Mouse (Mus musculus) cerebellum, adult 9-10 months (tissue): ENCODE data around the gene Rufy4.

ENCODE experiments used
- DNase-seq: peaks from one replicate; pipeline ENCODE4 v3.0.0; 2022

The Rufy4 gene

GRCm38 (mm10) chr1:74124991-74125552 lies at the start of gene Rufy4:
TSS of gene Rufy4 (plus strand) at chr1:74125541.
- peak; percentile 40 for DNase-seq

GRCm38 (mm10) chr1:74076230-74076629 lies 49.1 kb upstream of the Rufy4 start:
- DNase-seq = no peak

- peak; percentile 43 for DNase-seq
Observed at GRCm38 (mm10) chr1:74077353-74077752, 48.0 kb upstream of the Rufy4 start.

- no peak for DNase-seq
Observed at GRCm38 (mm10) chr1:74081573-74081989, 43.8 kb upstream of the Rufy4 start.

GRCm38 (mm10) chr1:74082841-74083463 lies 42.4 kb upstream of the Rufy4 start:
- DNase-seq = no peak

GRCm38 (mm10) chr1:74084065-74084705 lies 41.2 kb upstream of the Rufy4 start:
- no peak for DNase-seq

GRCm38 (mm10) chr1:74084752-74085151 lies 40.6 kb upstream of the Rufy4 start:
- DNase-seq = no peak

- DNase-seq = no peak
Observed at GRCm38 (mm10) chr1:74085566-74085965, 39.8 kb upstream of the Rufy4 start.

- no peak for DNase-seq
Observed at GRCm38 (mm10) chr1:74088569-74088968, 36.8 kb upstream of the Rufy4 start.

GRCm38 (mm10) chr1:74090329-74090728 lies 35.0 kb upstream of the Rufy4 start:
- no peak for DNase-seq

- DNase-seq = no peak
Observed at GRCm38 (mm10) chr1:74091138-74091537, 34.2 kb upstream of the Rufy4 start.

GRCm38 (mm10) chr1:74091611-74092224 lies 33.6 kb upstream of the Rufy4 start:
- no peak for DNase-seq

GRCm38 (mm10) chr1:74092242-74092641 lies 33.1 kb upstream of the Rufy4 start:
- no peak for DNase-seq

- DNase-seq = no peak
Observed at GRCm38 (mm10) chr1:74093447-74093846, 31.9 kb upstream of the Rufy4 start.

GRCm38 (mm10) chr1:74094497-74095270 lies 30.7 kb upstream of the Rufy4 start:
- no peak for DNase-seq

- DNase-seq = no peak
Observed at GRCm38 (mm10) chr1:74095296-74095695, 30.0 kb upstream of the Rufy4 start.

GRCm38 (mm10) chr1:74095728-74096127 lies 29.6 kb upstream of the Rufy4 start:
- DNase-seq = no peak

GRCm38 (mm10) chr1:74098004-74099000 lies 27.0 kb upstream of the Rufy4 start:
- DNase-seq = no peak

GRCm38 (mm10) chr1:74099001-74099435 lies 26.3 kb upstream of the Rufy4 start:
- DNase-seq = no peak

- DNase-seq = no peak
Observed at GRCm38 (mm10) chr1:74103654-74104353, 21.5 kb upstream of the Rufy4 start.

- no peak for DNase-seq
Observed at GRCm38 (mm10) chr1:74105660-74106059, 19.7 kb upstream of the Rufy4 start.
